Mouse (Mus musculus) cortical plate, adult 2 months (tissue): Measurements from ENCODE around the gene Tmub2. TPM values are rescaled to one million over a fixed set of nuclear protein-coding genes. Genes with fewer than 3 reads are reported as not detected.

Experiments
- H3K27ac ChIP-seq: fragments of 200-500 bp; 2 replicates; pipeline ENCODE4 v1.5.1; 2012; ENCODE audit warnings: low read length, control low read depth, inconsistent platforms; ENCODE audit not compliant: insufficient read depth
- H3K4me1 ChIP-seq: fragments of 200-500 bp; 2 replicates; pipeline ENCODE4 v1.6.1; 2011; ENCODE audit warnings: low read length; ENCODE audit not compliant: control insufficient read depth, insufficient read depth
- H3K4me3 ChIP-seq: fragments of 200-500 bp; 2 replicates; pipeline ENCODE4 v1.5.1; 2011; ENCODE audit warnings: mild to moderate bottlenecking, low read length, control low read depth; ENCODE audit not compliant: insufficient read depth
- CTCF ChIP-seq: fragments of 200-500 bp; IDR thresholded peaks from 2 replicates; pipeline ENCODE4 v1.5.1; 2011; ENCODE audit warnings: mild to moderate bottlenecking, control low read depth, low read length; ENCODE audit not compliant: insufficient read depth; ENCODE audit errors: extremely low read depth
- POLR2A ChIP-seq: fragments of 200-500 bp; IDR thresholded peaks from 2 replicates; pipeline ENCODE4 v1.6.1; 2011; ENCODE audit warnings: mild to moderate bottlenecking, low read length, control low read depth; ENCODE audit not compliant: insufficient read depth; ENCODE audit errors: extremely low read depth
- polyA plus RNA-seq: library from polyadenylated mRNA; depleted of rRNA; stranded (reverse); fragments of >200 nt; gene quantifications from 2 replicates; pipeline ENCODE4 v1.2.3, GENCODE M21; 2012

Gene Tmub2
- polyA plus RNA-seq, 1 experiment = 95.3 TPM

DNA sequence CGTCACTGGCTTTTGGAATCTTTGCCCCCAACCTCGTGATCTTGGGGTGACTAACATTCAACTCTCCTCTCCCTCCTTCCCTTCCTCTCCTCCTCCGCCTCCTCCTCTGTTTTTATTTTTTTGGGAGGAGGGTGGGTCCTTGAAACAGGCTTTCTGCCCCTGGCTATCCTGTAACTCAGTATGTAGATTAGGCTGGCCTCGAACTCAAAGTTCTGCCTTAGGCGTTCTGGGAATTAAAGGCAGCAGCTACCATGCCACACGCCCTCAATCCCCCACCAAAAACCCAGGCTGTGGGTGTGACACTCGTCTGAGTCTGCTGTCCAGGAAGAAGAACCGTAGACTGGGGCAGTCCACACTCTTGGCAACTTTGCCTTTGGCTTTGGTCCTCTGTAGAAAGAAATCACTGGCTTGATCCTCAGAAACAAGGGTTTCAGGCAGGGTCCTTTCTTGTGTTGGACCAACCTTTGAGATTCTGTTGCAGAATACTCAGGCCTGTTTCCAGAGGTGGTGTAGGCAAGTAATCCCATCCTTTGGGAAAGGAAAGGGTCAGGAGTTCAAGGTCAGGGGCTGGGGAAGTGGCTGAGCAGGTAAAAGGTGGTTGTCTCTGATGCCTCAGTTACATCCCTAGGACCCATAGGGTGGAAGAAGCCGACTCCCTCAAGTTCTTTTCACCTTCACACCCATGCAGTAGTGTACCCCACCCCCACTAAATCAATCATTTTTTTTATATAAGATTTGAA is 35.2 kb upstream of the Tmub2 start:
- Histone ChIP-seq H3K27ac (no peak overlapping the region), H3K4me1 (no peaks in the 10 kb centered on the region; the same call in none of the 2 replicates), H3K4me3 (no peak overlapping the region; the same call in 1 of the 2 replicates)
- TF ChIP-seq CTCF = no peak
- TF ChIP-seq POLR2A = no peak

DNA sequence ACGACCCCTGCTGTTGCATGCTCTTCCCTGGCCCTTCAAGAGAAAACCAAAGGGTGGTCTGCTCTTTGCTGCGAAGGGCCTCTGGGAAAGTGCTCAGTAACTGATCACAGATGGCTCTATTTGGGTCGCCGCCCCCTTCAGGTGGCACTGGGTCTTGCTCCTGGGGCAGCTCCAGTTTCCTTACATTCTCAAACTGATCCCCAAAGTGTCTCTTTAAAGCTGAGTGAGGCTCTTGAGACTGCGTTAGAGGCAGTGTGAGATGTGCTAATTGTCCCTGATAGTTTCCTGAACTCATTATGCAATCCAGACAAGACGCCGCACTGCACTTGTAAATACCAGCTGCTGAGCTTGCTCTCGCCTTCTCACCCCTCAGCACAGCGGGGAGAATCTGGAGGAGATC is 27.2 kb upstream of the Tmub2 start:
- no peak for TF ChIP-seq CTCF
- no peak for TF ChIP-seq POLR2A
- H3K4me1 ChIP-seq = no peaks in the 10 kb centered on the region
- H3K27ac ChIP-seq = no peak overlapping the region
- no peak overlapping the region for H3K4me3 ChIP-seq

DNA sequence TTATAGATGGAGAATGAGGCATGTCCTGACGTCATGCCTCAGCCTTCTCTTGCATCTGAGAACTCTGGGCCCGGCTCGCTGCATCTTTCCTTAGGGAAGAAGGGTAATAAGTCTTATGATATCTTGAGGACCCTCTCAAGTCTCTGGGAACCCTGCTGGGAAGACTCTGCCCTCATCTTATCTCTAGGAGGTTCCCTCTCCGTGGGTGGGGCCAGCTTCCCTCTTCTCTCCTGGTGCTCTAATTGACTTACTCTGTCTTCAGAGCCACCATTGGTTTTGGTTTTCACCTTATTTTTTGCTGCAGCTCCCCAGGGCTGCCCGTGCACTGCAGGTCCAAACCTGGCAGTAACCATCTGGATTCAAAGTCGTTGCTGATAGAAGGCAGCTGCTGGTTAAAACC is 26.6 kb upstream of the Tmub2 start:
- H3K27ac ChIP-seq = no peak overlapping the region
- H3K4me1 ChIP-seq = no peaks in the 10 kb centered on the region
- TF ChIP-seq CTCF (no peak), POLR2A (no peak)
- no peak overlapping the region for H3K4me3 ChIP-seq

DNA sequence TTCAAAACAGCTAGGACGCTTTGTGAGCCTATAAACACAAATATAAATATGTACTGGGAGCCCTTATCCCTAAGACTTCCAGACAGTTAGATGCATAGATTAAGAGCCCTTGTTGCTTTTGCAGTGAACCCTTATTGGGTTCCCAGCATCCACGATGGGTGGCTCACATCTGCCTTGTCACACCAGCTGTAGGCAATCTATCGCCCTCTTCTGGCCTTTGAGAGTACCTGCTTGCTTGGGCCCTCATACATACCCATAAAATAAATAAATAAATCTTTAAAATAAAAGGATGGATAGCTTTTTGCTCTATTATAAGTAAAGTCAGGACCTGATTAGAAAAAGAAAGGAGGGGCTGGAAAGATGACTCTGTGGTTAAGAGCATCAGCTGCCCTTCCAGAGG is 26.2 kb upstream of the Tmub2 start:
- H3K4me1 ChIP-seq = no peaks in the 10 kb centered on the region
- no peak overlapping the region for H3K27ac ChIP-seq
- TF ChIP-seq CTCF = no peak
- no peak for TF ChIP-seq POLR2A
- H3K4me3 ChIP-seq = no peak overlapping the region

DNA sequence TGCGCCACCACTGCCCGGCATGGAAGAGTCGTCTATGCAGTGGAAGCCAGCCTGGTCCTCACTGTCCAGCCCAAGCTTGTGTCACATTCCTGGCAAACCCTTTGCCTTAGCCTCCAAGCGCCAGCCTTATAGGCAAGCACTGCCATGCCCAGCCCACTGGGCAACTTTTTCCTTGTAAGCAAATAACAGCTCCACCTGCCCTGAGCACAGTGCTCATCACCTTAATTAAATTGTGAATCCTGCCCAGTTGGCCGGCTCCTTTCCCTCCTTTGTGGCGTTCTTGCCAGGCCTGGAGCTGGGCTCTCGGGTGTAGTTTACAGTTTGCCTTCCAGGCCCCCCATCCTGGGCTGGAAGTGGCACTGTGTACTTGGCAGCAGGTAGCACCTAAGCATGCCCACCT is 21.5 kb upstream of the Tmub2 start:
- Histone ChIP-seq H3K4me1 (no peaks in the 10 kb centered on the region), H3K4me3 (no peak overlapping the region), H3K27ac (no peak overlapping the region)
- TF ChIP-seq CTCF (no peak), POLR2A (no peak)

DNA sequence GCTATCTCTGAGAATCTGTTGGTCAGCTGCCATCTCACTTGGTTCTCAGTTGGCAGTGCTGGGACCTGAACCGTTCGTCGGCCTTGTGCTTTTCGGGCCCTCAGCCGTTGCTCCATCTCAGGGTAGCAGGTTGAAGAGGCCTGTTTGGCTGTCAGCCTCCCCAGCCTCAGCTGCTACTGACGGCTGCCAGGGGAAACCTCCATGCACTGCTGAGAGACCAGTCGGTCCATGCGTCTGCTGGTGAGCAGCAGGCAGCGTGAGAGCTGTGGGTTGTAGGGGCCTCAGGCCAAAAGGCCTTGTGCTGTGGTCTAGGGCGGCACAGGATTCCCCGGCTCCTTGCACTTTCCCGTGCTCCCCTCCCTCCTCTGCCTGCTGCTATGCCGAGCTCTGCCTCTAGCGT is 18.9 kb upstream of the Tmub2 start:
- Histone ChIP-seq H3K4me1 (no peaks in the 10 kb centered on the region), H3K4me3 (no peak overlapping the region), H3K27ac (no peak overlapping the region)
- no peak for TF ChIP-seq CTCF
- no peak for TF ChIP-seq POLR2A

DNA sequence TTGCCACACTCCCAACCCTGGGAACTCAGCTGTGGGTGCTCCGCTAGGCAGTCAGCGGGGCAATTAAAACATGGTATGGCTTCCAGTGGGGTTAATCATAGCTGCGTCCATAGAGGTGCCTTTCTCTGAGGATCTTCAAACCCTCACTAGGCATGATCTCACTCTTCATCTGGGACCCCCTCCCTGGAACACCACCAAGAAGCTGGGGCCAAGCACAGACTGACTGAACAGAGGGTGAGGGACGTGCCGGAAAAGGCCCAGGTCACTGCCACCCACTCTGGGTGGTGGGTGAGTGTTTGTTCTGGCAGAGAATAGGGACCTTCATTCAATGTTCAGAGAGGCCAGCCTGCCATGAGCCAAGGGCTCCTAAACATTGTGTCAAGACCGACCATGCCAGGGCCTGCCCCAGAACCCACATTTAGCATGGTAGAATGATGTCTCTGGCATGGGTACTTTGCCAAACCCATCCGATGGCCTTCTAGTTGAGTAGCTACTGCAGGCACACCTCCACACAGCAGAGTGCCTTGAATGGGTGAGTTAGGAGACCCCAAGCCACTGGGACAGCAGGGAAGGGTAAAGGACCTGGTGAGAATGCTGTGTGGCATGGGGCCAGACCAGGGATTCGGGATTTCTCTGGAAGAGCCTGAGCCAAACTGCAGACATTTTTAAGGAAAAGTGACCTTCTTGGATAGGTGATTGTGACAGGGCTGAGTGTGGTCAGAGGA is 17.9 kb upstream of the Tmub2 start:
- Histone ChIP-seq H3K4me1 (no peaks in the 10 kb centered on the region), H3K4me3 (no peak overlapping the region), H3K27ac (no peak overlapping the region)
- TF ChIP-seq POLR2A = no peak
- TF ChIP-seq CTCF = no peak

DNA sequence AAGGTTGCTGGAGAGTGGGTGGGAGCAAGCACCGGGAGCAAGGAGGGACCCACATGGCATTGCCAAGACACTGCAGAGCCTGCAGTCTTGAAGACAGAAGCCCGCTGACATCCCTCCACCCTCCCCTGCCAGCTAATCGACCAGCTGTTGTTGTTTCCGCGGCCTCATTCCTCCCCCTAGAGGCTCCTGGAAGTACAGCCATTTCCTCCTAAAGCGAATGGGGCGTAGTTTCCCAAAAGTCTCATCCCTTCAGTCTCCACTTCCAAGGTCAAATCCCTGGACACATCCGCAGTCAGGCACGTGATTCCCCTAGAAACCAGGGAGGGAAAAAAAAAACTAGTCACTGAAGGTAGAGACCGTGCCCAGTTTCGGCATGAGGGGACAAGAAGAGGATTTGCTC is 17.3 kb upstream of the Tmub2 start:
- Histone ChIP-seq H3K4me1 (no peaks in the 10 kb centered on the region), H3K27ac (no peak overlapping the region), H3K4me3 (no peak overlapping the region)
- TF ChIP-seq POLR2A (no peak), CTCF (peak; percentile 74)

DNA sequence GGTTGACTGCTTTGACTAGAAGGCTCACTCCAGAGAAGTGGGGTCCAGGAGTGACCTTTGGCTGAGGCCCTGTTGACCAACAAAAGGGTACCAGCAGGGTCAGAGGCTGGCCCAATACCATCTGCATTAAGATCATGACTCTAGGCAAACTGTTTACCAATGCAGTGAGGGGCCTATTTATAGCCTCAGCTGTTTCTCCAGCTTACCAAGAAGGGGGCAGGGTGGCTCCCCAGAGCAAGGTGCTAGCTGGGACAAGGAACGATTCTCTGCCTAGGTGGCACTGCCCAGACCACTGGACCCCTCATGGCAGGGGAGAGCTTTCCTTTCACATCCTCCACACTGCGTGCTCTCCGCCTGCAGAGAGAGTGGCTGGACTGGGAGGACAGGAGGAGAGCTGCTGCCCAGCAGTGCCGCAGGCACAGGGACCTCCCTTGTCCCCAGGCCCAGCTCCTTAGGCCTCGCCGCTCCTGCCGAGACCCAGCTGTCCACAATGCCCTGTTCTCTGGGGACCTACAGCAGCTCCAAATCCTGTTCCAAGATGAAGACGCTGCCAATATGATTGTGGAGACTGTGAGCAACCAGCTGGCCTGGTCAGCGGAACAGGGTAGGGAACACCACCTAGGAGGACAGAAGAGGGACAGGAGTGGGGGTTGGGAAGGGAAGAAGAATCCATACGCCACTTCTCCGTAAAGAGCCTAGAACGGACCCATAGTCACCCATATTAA is 16.0 kb upstream of the Tmub2 start, which contains the start of gene Asb16:
Gene Asb16, plus strand, starts transcription at position 224 of the 725 bp plus-strand sequence.
- no peaks in the 10 kb centered on the region for H3K4me1 ChIP-seq
- H3K27ac ChIP-seq = no peak within 1 kb of the TSS
- H3K4me3 ChIP-seq = no peak within 1 kb of the TSS
- TF ChIP-seq CTCF (no peak), POLR2A (no peak)

DNA sequence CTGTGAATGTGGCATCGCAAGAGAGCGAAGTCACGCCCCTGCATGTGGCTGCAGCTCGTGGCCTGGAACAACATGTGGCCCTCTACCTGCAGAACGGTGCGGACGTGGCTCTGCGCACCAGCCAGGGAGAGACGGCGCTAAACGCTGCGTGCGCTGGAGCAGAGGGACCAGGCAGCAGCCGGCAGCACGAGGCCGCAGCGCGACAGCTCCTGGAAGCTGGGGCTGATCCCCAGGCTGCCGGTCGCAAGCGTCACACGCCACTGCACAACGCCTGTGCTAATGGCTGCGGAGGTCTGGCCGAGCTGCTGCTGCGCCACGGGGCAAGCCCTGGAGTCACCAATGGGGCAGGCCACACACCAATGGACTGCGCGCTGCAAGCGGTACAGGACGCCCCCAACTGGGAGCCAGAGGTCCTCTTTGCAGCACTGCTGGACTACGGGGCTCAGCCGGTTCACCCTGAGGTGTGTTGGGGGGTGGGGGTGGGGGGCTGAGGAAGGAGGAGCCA is 8.3 kb upstream of the Tmub2 start:
- TF ChIP-seq POLR2A (no peak), CTCF (no peak)
- H3K4me3 ChIP-seq = peak overlapping the region; percentile 33
- H3K4me1 ChIP-seq = peaks cover 3% of the 10 kb centered on the region; the same call in 1 of the 2 replicates
- no peak overlapping the region for H3K27ac ChIP-seq
